Mouse (Mus musculus): Measurements from ENCODE around the gene Traip. TPM values are rescaled to one million over a fixed set of nuclear protein-coding genes. Genes with fewer than 3 reads are reported as not detected.

The Traip gene
- polyA plus RNA-seq, 1 experiment from 2014 or later, result 12.7 TPM

DNA sequence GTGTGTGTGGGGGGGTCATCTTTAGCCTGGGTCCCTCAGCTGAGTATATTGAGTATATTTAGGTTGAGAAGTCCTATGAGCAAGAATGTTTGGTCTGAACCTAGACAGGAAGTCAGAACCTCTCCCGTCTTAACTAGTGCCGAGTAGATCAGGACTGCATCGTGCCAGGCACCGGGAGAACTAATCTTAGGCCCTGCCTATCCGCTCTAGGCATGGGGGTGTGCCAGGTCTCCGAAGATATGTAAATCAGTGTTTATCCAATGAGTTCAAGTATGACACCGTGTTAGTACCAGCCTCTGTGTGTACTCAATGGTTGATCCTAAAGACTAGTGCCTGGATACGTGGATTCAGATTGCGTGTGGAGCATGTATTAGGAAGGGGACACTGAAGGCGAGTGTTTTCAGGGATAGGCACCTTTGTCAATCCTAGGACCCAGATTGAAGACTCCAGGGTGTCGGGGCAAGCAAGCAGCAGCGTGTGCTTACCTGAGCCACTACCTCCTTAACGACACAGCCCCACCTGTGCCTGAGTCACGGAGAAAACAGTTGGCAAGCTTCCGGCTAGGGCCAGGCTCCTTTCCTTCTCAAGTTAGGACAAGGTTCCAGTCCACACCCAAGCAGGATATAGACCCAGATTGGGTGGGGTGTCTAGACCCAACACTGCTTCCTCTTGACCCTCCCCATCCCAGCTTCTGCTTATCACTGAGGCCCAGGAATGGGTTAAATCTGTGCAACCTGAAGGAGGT lies 39.7 kb upstream of the Traip start:
- Histone ChIP-seq H3K9me3 (replicated peaks; ENCODE audit: control insufficient read depth, low read length) (no peaks in the 10 kb centered on the region), H3K4me3 (ENCODE audit: low read length) (no peak overlapping the region), H3K27ac (ENCODE audit: low read length) (no peak overlapping the region), H3K4me2 (ENCODE audit: low read depth, low read length) (no peak overlapping the region), H3K4me1 (ENCODE audit: control insufficient read depth, insufficient read depth, low read length) (peaks cover 18% of the 10 kb centered on the region), H3K9ac (ENCODE audit: low read length) (no peak overlapping the region), H3K27me3 (ENCODE audit: control insufficient read depth, insufficient read depth, low read length) (no peaks in the 10 kb centered on the region; the same call in 1 of the 2 replicates), H3K36me3 (ENCODE audit: control insufficient read depth, insufficient read depth) (no peaks in the 10 kb centered on the region)
- no peak for ATAC-seq (replicated peaks; ENCODE audit: extremely low read depth, insufficient read depth, low FRiP score)
- 75% methylated on average over 15 of the region's 15 CpGs for WGBS

DNA sequence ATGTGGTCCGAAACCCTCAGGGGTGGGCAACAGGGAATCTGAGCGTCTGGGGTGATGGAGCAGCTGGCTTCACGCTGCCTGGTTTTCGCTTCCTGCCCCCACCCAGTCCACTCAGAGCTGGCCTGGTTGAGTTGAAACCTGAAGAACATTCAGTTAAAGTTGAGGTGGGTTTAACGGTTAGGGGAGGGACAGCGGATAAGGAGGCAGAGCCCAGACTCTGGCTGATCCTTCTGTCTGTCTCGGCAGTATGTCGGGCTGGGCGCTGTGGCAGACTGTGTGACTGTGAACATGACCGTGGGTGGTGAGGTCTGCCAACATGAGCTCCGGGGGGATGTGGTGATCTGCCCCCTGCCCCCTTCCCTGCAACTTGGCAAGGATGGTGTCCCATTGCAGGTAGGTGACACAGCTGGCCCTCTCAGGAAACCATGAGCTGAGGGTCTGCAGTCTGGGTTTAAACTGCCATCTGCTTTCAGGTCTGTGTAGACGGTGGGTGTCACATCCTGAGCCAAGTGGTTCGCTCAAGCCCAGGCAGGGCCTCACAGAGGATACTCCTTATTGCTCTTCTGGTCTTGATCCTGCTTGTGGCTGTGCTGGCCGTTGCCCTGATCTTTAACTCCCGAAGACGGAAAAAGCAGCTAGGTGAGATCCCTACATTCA lies 35.0 kb upstream of the Traip start:
- Histone ChIP-seq H3K4me1 (ENCODE audit: control insufficient read depth, insufficient read depth, low read length) (no peaks in the 10 kb centered on the region), H3K27me3 (ENCODE audit: control insufficient read depth, insufficient read depth, low read length) (0 out of 2 replicates have a peak, but pooled peaks cover 4% of the 10 kb centered on the region), H3K4me2 (ENCODE audit: low read depth, low read length) (no peak overlapping the region), H3K9ac (ENCODE audit: low read length) (no peak overlapping the region), H3K9me3 (replicated peaks; ENCODE audit: control insufficient read depth, low read length) (no peaks in the 10 kb centered on the region), H3K36me3 (ENCODE audit: control insufficient read depth, insufficient read depth) (no peaks in the 10 kb centered on the region), H3K4me3 (ENCODE audit: low read length) (no peak overlapping the region), H3K27ac (ENCODE audit: low read length) (no peak overlapping the region)
- no peak for ATAC-seq (replicated peaks; ENCODE audit: extremely low read depth, insufficient read depth, low FRiP score)
- WGBS, result 73% methylated on average over 16 of the region's 16 CpGs

GRCm38 (mm10) chr9:107917895-107918608 lies 31.9 kb upstream of the Traip start:
- H3K9me3 ChIP-seq (replicated peaks; ENCODE audit: control insufficient read depth, low read length), result no peaks in the 10 kb centered on the region
- no peak for ATAC-seq (replicated peaks; ENCODE audit: extremely low read depth, insufficient read depth, low FRiP score)
- no peak overlapping the region for H3K4me2 ChIP-seq (ENCODE audit: low read depth, low read length)
- 0 out of 2 replicates have a peak, but pooled peaks cover 4% of the 10 kb centered on the region for H3K27me3 ChIP-seq (ENCODE audit: control insufficient read depth, insufficient read depth, low read length)
- WGBS, result 28% methylated on average over 13 of the region's 13 CpGs
- no peaks in the 10 kb centered on the region for H3K4me1 ChIP-seq (ENCODE audit: control insufficient read depth, insufficient read depth, low read length)
- no peak overlapping the region for H3K9ac ChIP-seq (ENCODE audit: low read length)
- H3K27ac ChIP-seq (ENCODE audit: low read length), result no peak overlapping the region
- H3K36me3 ChIP-seq (ENCODE audit: control insufficient read depth, insufficient read depth), result no peaks in the 10 kb centered on the region
- no peak overlapping the region for H3K4me3 ChIP-seq (ENCODE audit: low read length)

GRCm38 (mm10) chr9:107918884-107919283 lies 31.1 kb upstream of the Traip start:
- Histone ChIP-seq H3K4me2 (ENCODE audit: low read depth, low read length) (no peak overlapping the region), H3K9ac (ENCODE audit: low read length) (no peak overlapping the region), H3K36me3 (ENCODE audit: control insufficient read depth, insufficient read depth) (no peaks in the 10 kb centered on the region), H3K27me3 (ENCODE audit: control insufficient read depth, insufficient read depth, low read length) (0 out of 2 replicates have a peak, but pooled peaks cover 4% of the 10 kb centered on the region), H3K4me3 (ENCODE audit: low read length) (no peak overlapping the region), H3K27ac (ENCODE audit: low read length) (no peak overlapping the region), H3K9me3 (replicated peaks; ENCODE audit: control insufficient read depth, low read length) (no peaks in the 10 kb centered on the region), H3K4me1 (ENCODE audit: control insufficient read depth, insufficient read depth, low read length) (peaks cover 3% of the 10 kb centered on the region)
- ATAC-seq (replicated peaks; ENCODE audit: extremely low read depth, insufficient read depth, low FRiP score), result no peak
- 79% methylated on average over 6 of the region's 6 CpGs for WGBS

GRCm38 (mm10) chr9:107919441-107919840 lies 30.5 kb upstream of the Traip start:
- H3K36me3 ChIP-seq (ENCODE audit: control insufficient read depth, insufficient read depth), result no peaks in the 10 kb centered on the region
- no peaks in the 10 kb centered on the region for H3K9me3 ChIP-seq (replicated peaks; ENCODE audit: control insufficient read depth, low read length)
- 0 out of 2 replicates have a peak, but pooled peaks cover 4% of the 10 kb centered on the region for H3K27me3 ChIP-seq (ENCODE audit: control insufficient read depth, insufficient read depth, low read length)
- H3K4me2 ChIP-seq (ENCODE audit: low read depth, low read length), result no peak overlapping the region
- 75% methylated on average over 5 of the region's 5 CpGs for WGBS
- H3K27ac ChIP-seq (ENCODE audit: low read length), result no peak overlapping the region
- peaks cover 9% of the 10 kb centered on the region for H3K4me1 ChIP-seq (ENCODE audit: control insufficient read depth, insufficient read depth, low read length)
- H3K9ac ChIP-seq (ENCODE audit: low read length), result no peak overlapping the region
- ATAC-seq (replicated peaks; ENCODE audit: extremely low read depth, insufficient read depth, low FRiP score), result no peak
- no peak overlapping the region for H3K4me3 ChIP-seq (ENCODE audit: low read length)

DNA sequence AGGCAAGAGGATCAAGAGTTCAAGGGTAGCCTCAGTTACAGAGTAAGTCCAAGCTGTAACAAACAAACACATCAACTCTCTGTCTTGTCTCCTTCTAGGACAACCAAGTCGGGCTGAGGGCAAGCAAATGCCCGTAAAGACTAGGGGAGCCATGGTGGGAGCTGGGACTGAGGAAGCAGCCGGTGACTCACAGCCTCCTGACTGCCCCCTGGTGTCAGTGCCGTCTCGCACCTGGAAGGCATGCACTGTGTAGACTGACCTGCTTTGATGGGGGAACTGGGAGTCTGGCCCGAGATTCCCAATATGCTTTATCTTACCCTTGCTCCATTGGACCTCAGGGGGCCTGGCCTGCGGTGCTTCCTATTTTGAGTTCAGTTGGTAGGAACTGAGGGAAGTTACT lies 26.9 kb upstream of the Traip start:
- Histone ChIP-seq H3K9ac (ENCODE audit: low read length) (no peak overlapping the region), H3K4me1 (ENCODE audit: control insufficient read depth, insufficient read depth, low read length) (peaks cover 19% of the 10 kb centered on the region), H3K4me3 (ENCODE audit: low read length) (no peak overlapping the region), H3K27me3 (ENCODE audit: control insufficient read depth, insufficient read depth, low read length) (no peaks in the 10 kb centered on the region), H3K4me2 (ENCODE audit: low read depth, low read length) (no peak overlapping the region), H3K36me3 (ENCODE audit: control insufficient read depth, insufficient read depth) (no peaks in the 10 kb centered on the region), H3K27ac (ENCODE audit: low read length) (no peak overlapping the region), H3K9me3 (replicated peaks; ENCODE audit: control insufficient read depth, low read length) (no peaks in the 10 kb centered on the region)
- ATAC-seq (replicated peaks; ENCODE audit: extremely low read depth, insufficient read depth, low FRiP score), result no peak
- 41% methylated on average over 7 of the region's 7 CpGs for WGBS

- Histone ChIP-seq H3K27me3 (ENCODE audit: control insufficient read depth, insufficient read depth, low read length) (no peaks in the 10 kb centered on the region), H3K36me3 (ENCODE audit: control insufficient read depth, insufficient read depth) (no peaks in the 10 kb centered on the region), H3K9ac (ENCODE audit: low read length) (peak overlapping the region; percentile 8; the same call in 1 of the 2 replicates), H3K27ac (ENCODE audit: low read length) (no peak overlapping the region), H3K4me3 (ENCODE audit: low read length) (no peak overlapping the region), H3K4me2 (ENCODE audit: low read depth, low read length) (peak overlapping the region; percentile 30; the same call in 1 of the 2 replicates), H3K4me1 (ENCODE audit: control insufficient read depth, insufficient read depth, low read length) (peaks cover 26% of the 10 kb centered on the region), H3K9me3 (replicated peaks; ENCODE audit: control insufficient read depth, low read length) (no peaks in the 10 kb centered on the region)
- peak; percentile 59 for ATAC-seq (replicated peaks; ENCODE audit: extremely low read depth, insufficient read depth, low FRiP score)
- WGBS, result 18% methylated on average over 6 of the region's 6 CpGs
Measured at GRCm38 (mm10) chr9:107923956-107924355, 26.0 kb upstream of the Traip start.

GRCm38 (mm10) chr9:107925251-107925650 lies 24.7 kb upstream of the Traip start:
- Histone ChIP-seq H3K9ac (ENCODE audit: low read length) (no peak overlapping the region), H3K4me2 (ENCODE audit: low read depth, low read length) (no peak overlapping the region), H3K27me3 (ENCODE audit: control insufficient read depth, insufficient read depth, low read length) (no peaks in the 10 kb centered on the region), H3K9me3 (replicated peaks; ENCODE audit: control insufficient read depth, low read length) (no peaks in the 10 kb centered on the region), H3K27ac (ENCODE audit: low read length) (no peak overlapping the region), H3K4me3 (ENCODE audit: low read length) (no peak overlapping the region), H3K36me3 (ENCODE audit: control insufficient read depth, insufficient read depth) (no peaks in the 10 kb centered on the region), H3K4me1 (ENCODE audit: control insufficient read depth, insufficient read depth, low read length) (peaks cover 26% of the 10 kb centered on the region)
- ATAC-seq (replicated peaks; ENCODE audit: extremely low read depth, insufficient read depth, low FRiP score), result no peak
- 45% methylated on average over 3 of the region's 3 CpGs for WGBS
